In genomic region chr5:32036896-32037295, GRCm38 (mm10) we compare ENCODE assay signal across 16 mouse cellular contexts.
DNase-seq lines count a peak whose midpoint lies in the region; ATAC-seq and TF ChIP-seq lines count a peak whose summit lies in the region.
"Had no signal": no experiment of that assay in that cellular context is flagged by ENCODE, and none has a peak within 500 bp of the region (broad histone marks: within the 10 kb centered on the region; RNA-seq: fewer than 3 reads in every experiment).

No protein-coding gene starts in this region.

- TF ChIP-seq CTCF in gastrocnemius, adult 2 months (IDR thresholded peaks at IDR 0.05): no peak

- WGBS in lung, embryonic 16.5 days: 41% methylated on average over 2 of the region's 2 CpGs
- 38% methylated on average over 2 of the region's 2 CpGs for WGBS in stomach, embryonic 16.5 days

- peak; percentile 34; the same call in 1 of the 2 replicates for ATAC-seq in lung, embryonic 16.5 days (ENCODE audit: low read depth)
- ATAC-seq in stomach, embryonic 16.5 days (ENCODE audit: insufficient read depth, low FRiP score): no peak
- no peak for ATAC-seq in frontal cortex, adult (ENCODE audit: low TSS enrichment)
- ATAC-seq: liver, postnatal 0 days; Patski had no signal

- no peaks in the 10 kb centered on the region for H3K27me3 ChIP-seq in lung, embryonic 16.5 days (ENCODE audit: control insufficient read depth, insufficient read depth, low read depth, low read length)
- H3K27me3 ChIP-seq in stomach, embryonic 16.5 days (ENCODE audit: control insufficient read depth, insufficient read depth, low read length): no peaks in the 10 kb centered on the region
- H3K27me3 ChIP-seq: kidney, embryonic 15.5 days; limb, embryonic 12.5 days; Patski had no signal

- intact Hi-C loops in gastrocnemius, adult 2 months (cut with DNase I): no loop called here

- no peak overlapping the region for H3K9ac ChIP-seq in lung, embryonic 16.5 days (ENCODE audit: low read length)
- H3K9ac ChIP-seq in stomach, embryonic 16.5 days (ENCODE audit: low read length): no peak overlapping the region
- H3K9ac ChIP-seq: kidney, embryonic 15.5 days; limb, embryonic 12.5 days; liver, postnatal 0 days had no signal

- no peak overlapping the region for H3K4me2 ChIP-seq in lung, embryonic 16.5 days (ENCODE audit: low read depth, low read length)
- no peak overlapping the region for H3K4me2 ChIP-seq in stomach, embryonic 16.5 days (ENCODE audit: low read depth, low read length)
- H3K4me2 ChIP-seq: kidney, embryonic 15.5 days; limb, embryonic 12.5 days; midbrain, embryonic 11.5 days had no signal

- DNase-seq in gastrocnemius, adult 2 months: peak; percentile 30
- no peak for DNase-seq in gastrocnemius, adult 18-20 months (ENCODE audit: low spot score)
- no peak for DNase-seq in lung, adult 18-20 months
- peak; percentile 56 to 64 for DNase-seq in cerebellum, postnatal 25 days
- no peak for DNase-seq in thymus, postnatal 0 days (ENCODE audit: low spot score)
- DNase-seq: heart, postnatal 36 days; liver, postnatal 0 days; right cerebral cortex, postnatal 14 days; thymus, postnatal 36 days had no signal

- H3K27ac ChIP-seq in gastrocnemius, adult 2 months: peak overlapping the region; percentile 43
- no peak overlapping the region for H3K27ac ChIP-seq in lung, embryonic 16.5 days (ENCODE audit: low read length)
- H3K27ac ChIP-seq in stomach, embryonic 16.5 days (ENCODE audit: low read length): peak overlapping the region; percentile 5
- H3K27ac ChIP-seq: kidney, embryonic 15.5 days; limb, embryonic 12.5 days had no signal

- no peak overlapping the region for H3K4me3 ChIP-seq in gastrocnemius, adult 2 months
- H3K4me3 ChIP-seq in lung, embryonic 16.5 days (ENCODE audit: low read length): no peak overlapping the region
- H3K4me3 ChIP-seq in stomach, embryonic 16.5 days (replicated peaks; ENCODE audit: low read length): no peak overlapping the region
- H3K4me3 ChIP-seq: kidney, embryonic 15.5 days; limb, embryonic 12.5 days had no signal

- no peaks in the 10 kb centered on the region for H3K9me3 ChIP-seq in lung, embryonic 16.5 days (ENCODE audit: control insufficient read depth, low read length)
- no peaks in the 10 kb centered on the region for H3K9me3 ChIP-seq in stomach, embryonic 16.5 days (replicated peaks; ENCODE audit: control insufficient read depth, low read length)
- H3K9me3 ChIP-seq: kidney, embryonic 15.5 days; limb, embryonic 12.5 days had no signal

- no peaks in the 10 kb centered on the region for H3K36me3 ChIP-seq in lung, embryonic 16.5 days (ENCODE audit: control insufficient read depth, insufficient read depth, low read length)
- no peaks in the 10 kb centered on the region for H3K36me3 ChIP-seq in stomach, embryonic 16.5 days (ENCODE audit: control insufficient read depth, insufficient read depth, low read length)
- H3K36me3 ChIP-seq: kidney, embryonic 15.5 days; limb, embryonic 12.5 days had no signal

- H3K4me1 ChIP-seq in lung, embryonic 16.5 days (replicated peaks; ENCODE audit: control insufficient read depth, insufficient read depth, low read length): peaks cover 4% of the 10 kb centered on the region
- H3K4me1 ChIP-seq in stomach, embryonic 16.5 days (ENCODE audit: control insufficient read depth, insufficient read depth, low read length): peaks cover 18% of the 10 kb centered on the region

Comparison
In these comparisons a context has a peak if more than half of its experiments do, and no peak if none do; other contexts are left out.
1. DNase-seq: peak in gastrocnemius, adult 2 months (single experiment) and cerebellum, postnatal 25 days (2 of 2); none in gastrocnemius, adult 18-20 months (single experiment), lung, adult 18-20 months (0 of 2) and thymus, postnatal 0 days (single experiment).